Mouse (Mus musculus) forebrain, embryonic 13.5 days (tissue): Measurements from ENCODE around the gene Tln1. TPM values are rescaled to one million over a fixed set of nuclear protein-coding genes. Genes with fewer than 3 reads are reported as not detected.
"Not testable (repeated sequence)": the region's sequence is repeated elsewhere in the genome, so short reads cannot be mapped to it uniquely, and the experiment has no call there.

ENCODE experiments used
- ATAC-seq: fragments of 200-750 bp; cut with Nextera tagmentation; 2 replicates; pipeline ENCODE4 v1.8.0; 2017
- H3K27ac ChIP-seq: fragments of 300-500 bp; sonication (generic); 2 replicates; pipeline ENCODE4 v1.5.1; 2015; ENCODE audit warnings: inconsistent platforms, mild to moderate bottlenecking, moderate library complexity
- H3K27me3 ChIP-seq: fragments of 300-500 bp; sonication (generic); 2 replicates; pipeline ENCODE4 v1.6.1; 2015; ENCODE audit warnings: mild to moderate bottlenecking, inconsistent platforms
- H3K36me3 ChIP-seq: fragments of 300-500 bp; sonication (generic); 2 replicates; pipeline ENCODE4 v1.6.1; 2015; ENCODE audit warnings: mild to moderate bottlenecking, inconsistent platforms; ENCODE audit not compliant: poor library complexity, severe bottlenecking
- H3K4me1 ChIP-seq: fragments of 300-500 bp; sonication (generic); 2 replicates; pipeline ENCODE4 v1.6.1; 2015; ENCODE audit warnings: inconsistent platforms
- H3K4me2 ChIP-seq: fragments of 300-500 bp; sonication (generic); 2 replicates; pipeline ENCODE4 v1.6.1; 2015; ENCODE audit warnings: inconsistent platforms, mild to moderate bottlenecking, moderate library complexity
- H3K4me3 ChIP-seq: fragments of 300-500 bp; sonication (generic); 2 replicates; pipeline ENCODE4 v1.5.1; 2015; ENCODE audit warnings: mild to moderate bottlenecking, inconsistent platforms
- H3K9ac ChIP-seq: fragments of 300-500 bp; sonication (generic); 2 replicates; pipeline ENCODE4 v1.6.1; 2015; ENCODE audit warnings: mild to moderate bottlenecking, inconsistent platforms
- H3K9me3 ChIP-seq: fragments of 300-500 bp; sonication (generic); replicated peaks from 2 replicates; pipeline ENCODE4 v1.6.1; 2016; ENCODE audit warnings: inconsistent platforms
- WGBS: fragments of 180-500 bp; shearing (Covaris S2); methylation state at CpG from one replicate; pipeline ENCODE4 v1.1.7; 2015; 5-methylcytosine and 5-hydroxymethylcytosine counted together
- polyA plus RNA-seq: library from polyadenylated mRNA; unstranded; fragments of >200 nt; fragmentation: Nextera tagmentation; extraction: Ambion mirVana; gene quantifications from 2 replicates; pipeline ENCODE4 v1.2.1, GENCODE M21; 2015

Tln1 gene
- polyA plus RNA-seq, 1 experiment from 2014 or later, result 54.7 TPM

GRCm38 (mm10) chr4:43558631-43559356 lies 3.7 kb downstream of the Tln1 start:
- Histone ChIP-seq H3K4me2 (peak overlapping the region; percentile 23; the same call in 1 of the 2 replicates), H3K36me3 (peaks cover 31% of the 10 kb centered on the region), H3K27me3 (no peaks in the 10 kb centered on the region), H3K9ac (peak overlapping the region; percentile 51), H3K9me3 (no peaks in the 10 kb centered on the region), H3K27ac (0 out of 2 replicates have a peak overlapping the region, but pooled peaks have one; percentile 14), H3K4me1 (peaks cover 41% of the 10 kb centered on the region), H3K4me3 (0 out of 2 replicates have a peak overlapping the region, but pooled peaks have one; percentile 2)
- 39% methylated on average over 13 of the region's 13 CpGs for WGBS
- no peak for ATAC-seq

DNA sequence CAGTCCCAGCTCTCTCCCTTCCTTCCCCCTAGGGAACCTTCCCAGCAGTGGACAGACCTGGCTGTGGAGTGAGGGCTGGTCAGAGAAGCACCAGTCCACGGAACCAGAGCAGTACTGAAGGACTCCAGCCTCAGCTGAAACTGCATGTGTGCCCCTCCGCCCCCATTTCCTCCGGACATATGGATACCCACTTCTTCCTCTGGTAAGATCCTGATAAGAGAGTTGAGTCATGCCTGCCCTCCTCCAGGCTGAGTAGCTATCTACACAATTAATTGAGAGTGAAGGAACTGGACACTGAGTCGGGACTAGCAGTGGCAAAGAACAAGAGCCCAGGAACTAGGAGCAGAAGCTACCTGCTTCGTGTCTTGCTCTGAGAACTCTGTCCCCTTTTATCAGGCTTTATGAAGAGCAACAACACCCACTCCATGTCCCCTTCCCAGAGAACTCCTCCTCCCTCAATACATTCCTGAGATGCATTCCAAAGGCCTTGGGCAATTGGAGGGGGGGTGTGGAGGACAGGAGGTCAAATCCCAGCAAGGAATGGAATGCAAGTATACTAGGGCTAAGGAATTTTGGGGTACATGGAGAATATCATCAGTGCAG lies 4.4 kb downstream of the Tln1 start:
- Histone ChIP-seq H3K4me3 (no peak overlapping the region), H3K27me3 (no peaks in the 10 kb centered on the region), H3K9ac (no peak overlapping the region; the same call in 1 of the 2 replicates), H3K27ac (0 out of 2 replicates have a peak overlapping the region, but pooled peaks have one; percentile 14), H3K4me2 (no peak overlapping the region), H3K36me3 (peaks cover 38% of the 10 kb centered on the region), H3K4me1 (peaks cover 34% of the 10 kb centered on the region), H3K9me3 (no peaks in the 10 kb centered on the region)
- 60% methylated on average over 5 of the region's 5 CpGs for WGBS
- ATAC-seq, result no peak

DNA sequence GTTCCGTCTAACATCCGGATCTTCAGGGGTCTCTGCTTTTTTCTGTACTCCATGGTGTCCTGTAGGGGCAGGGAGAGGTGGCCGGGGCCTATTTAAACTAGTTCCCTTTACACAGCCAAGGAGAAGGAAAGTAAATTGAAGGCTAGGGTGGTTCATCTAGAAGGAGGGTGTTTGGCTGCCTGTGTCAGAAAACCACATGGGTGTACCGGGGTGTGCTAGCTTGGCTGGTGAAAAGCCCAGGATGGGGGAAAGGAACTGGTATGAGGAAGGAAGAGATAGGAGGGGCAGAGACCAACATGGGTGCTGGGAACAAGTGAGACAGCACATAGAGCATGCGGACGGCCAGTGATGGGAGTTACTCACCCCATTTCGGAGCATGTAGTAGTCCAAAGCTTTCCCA lies 6.6 kb downstream of the Tln1 start:
- Histone ChIP-seq H3K36me3 (peaks cover 60% of the 10 kb centered on the region), H3K4me3 (no peak overlapping the region), H3K9me3 (no peaks in the 10 kb centered on the region), H3K4me1 (peaks cover 25% of the 10 kb centered on the region), H3K27me3 (no peaks in the 10 kb centered on the region), H3K4me2 (no peak overlapping the region), H3K9ac (no peak overlapping the region), H3K27ac (no peak overlapping the region)
- no peak for ATAC-seq
- 97% methylated on average over 7 of the region's 7 CpGs for WGBS

DNA sequence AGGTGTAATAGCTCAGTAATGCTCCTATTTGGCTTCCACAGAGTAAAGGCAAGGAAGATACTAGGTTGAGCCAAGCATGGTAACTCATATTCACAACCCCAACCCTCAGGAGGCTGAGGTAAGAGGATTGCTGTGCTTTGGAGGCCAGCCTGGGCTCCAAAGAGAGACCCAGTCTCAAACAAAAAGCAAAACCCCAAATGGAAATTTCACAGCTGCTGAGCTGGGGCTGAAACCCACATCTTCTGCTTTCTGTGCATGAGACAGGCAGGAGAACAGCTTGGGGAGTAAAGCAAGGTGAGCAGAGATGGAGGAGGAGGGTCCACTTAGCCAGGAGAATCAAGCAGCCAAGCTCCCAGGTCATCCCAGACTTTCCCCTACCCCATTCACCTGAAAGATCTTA lies 8.6 kb downstream of the Tln1 start:
- peaks cover 7% of the 10 kb centered on the region for H3K4me1 ChIP-seq
- H3K4me3 ChIP-seq, result no peak overlapping the region
- H3K4me2 ChIP-seq, result no peak overlapping the region
- ATAC-seq, result no peak
- H3K27me3 ChIP-seq, result no peaks in the 10 kb centered on the region
- no peak overlapping the region for H3K9ac ChIP-seq
- H3K27ac ChIP-seq, result no peak overlapping the region
- no peaks in the 10 kb centered on the region for H3K9me3 ChIP-seq
- peaks cover 78% of the 10 kb centered on the region for H3K36me3 ChIP-seq

DNA sequence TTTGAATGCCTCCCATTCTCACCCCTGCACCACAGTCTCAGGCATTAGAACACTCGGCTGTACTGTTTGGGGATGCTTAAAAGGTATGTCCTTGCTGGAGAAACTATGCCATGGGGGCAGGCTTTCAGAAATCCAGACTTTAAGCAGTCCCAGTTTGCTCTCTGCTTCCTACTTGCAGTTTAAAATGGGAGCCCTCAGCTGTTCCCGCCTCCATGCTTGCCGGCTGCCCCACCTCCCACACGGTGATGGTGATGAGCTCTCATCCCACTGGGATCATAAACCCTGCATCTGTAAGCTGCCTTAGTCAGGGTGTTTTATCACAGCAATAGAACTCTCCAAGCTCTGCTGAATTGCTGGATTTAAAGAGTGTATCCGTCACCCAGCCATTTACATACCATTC lies 10.1 kb downstream of the Tln1 start:
- Histone ChIP-seq H3K9me3 (no peaks in the 10 kb centered on the region), H3K36me3 (peaks cover 91% of the 10 kb centered on the region), H3K4me3 (no peak overlapping the region), H3K4me1 (no peaks in the 10 kb centered on the region), H3K27me3 (no peaks in the 10 kb centered on the region), H3K27ac (no peak overlapping the region), H3K9ac (no peak overlapping the region), H3K4me2 (no peak overlapping the region)
- 96% methylated on average over 5 of the region's 5 CpGs for WGBS
- ATAC-seq, result no peak

GRCm38 (mm10) chr4:43551854-43552253 lies 10.6 kb downstream of the Tln1 start:
- not testable (repeated sequence) for H3K4me2 ChIP-seq, H3K4me3 ChIP-seq, H3K9me3 ChIP-seq, ATAC-seq, H3K9ac ChIP-seq, H3K27me3 ChIP-seq, H3K4me1 ChIP-seq, H3K27ac ChIP-seq
- WGBS, result 92% methylated on average over 6 of the region's 6 CpGs
- peaks cover 97% of the 10 kb centered on the region for H3K36me3 ChIP-seq

GRCm38 (mm10) chr4:43549055-43549454 lies 13.4 kb downstream of the Tln1 start:
- no peak for ATAC-seq
- Histone ChIP-seq H3K4me2 (no peak overlapping the region), H3K9ac (no peak overlapping the region), H3K4me3 (no peak overlapping the region), H3K36me3 (peaks cover 100% of the 10 kb centered on the region), H3K27ac (no peak overlapping the region), H3K9me3 (no peaks in the 10 kb centered on the region), H3K27me3 (no peaks in the 10 kb centered on the region), H3K4me1 (no peaks in the 10 kb centered on the region)
- WGBS, result 88% methylated on average over 12 of the region's 12 CpGs

DNA sequence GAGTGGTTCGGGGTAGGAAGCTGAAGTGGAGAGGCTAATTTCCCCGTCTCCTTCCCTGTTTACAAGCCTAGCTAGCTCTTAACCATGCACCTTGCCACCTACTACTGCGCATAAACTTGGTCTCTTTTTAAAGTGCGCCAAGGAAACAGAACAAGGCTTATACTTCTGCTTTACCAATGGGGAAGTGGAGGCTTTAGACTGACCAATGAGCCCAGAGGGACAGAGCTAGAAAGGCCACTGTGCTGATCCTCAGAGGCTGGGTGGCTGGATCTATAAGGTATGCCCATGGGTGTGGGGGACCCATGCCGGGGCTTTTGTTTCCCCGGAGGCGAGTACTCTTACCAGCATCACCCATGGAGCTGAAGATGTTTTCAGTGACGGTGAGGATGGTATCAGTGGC lies 15.3 kb downstream of the Tln1 start:
- ATAC-seq, result no peak
- no peak overlapping the region for H3K4me3 ChIP-seq
- 91% methylated on average over 8 of the region's 8 CpGs for WGBS
- no peak overlapping the region for H3K4me2 ChIP-seq
- no peaks in the 10 kb centered on the region for H3K9me3 ChIP-seq
- no peaks in the 10 kb centered on the region for H3K4me1 ChIP-seq
- no peaks in the 10 kb centered on the region for H3K27me3 ChIP-seq
- H3K36me3 ChIP-seq, result peaks cover 100% of the 10 kb centered on the region
- H3K27ac ChIP-seq, result no peak overlapping the region
- H3K9ac ChIP-seq, result no peak overlapping the region

- H3K36me3 ChIP-seq, result peaks cover 100% of the 10 kb centered on the region
- H3K27me3 ChIP-seq, result no peaks in the 10 kb centered on the region
- H3K9me3 ChIP-seq, result no peaks in the 10 kb centered on the region
- no peak overlapping the region for H3K4me2 ChIP-seq
- H3K27ac ChIP-seq, result no peak overlapping the region
- 91% methylated on average over 12 of the region's 12 CpGs for WGBS
- H3K4me3 ChIP-seq, result no peak overlapping the region
- no peak for ATAC-seq
- no peaks in the 10 kb centered on the region for H3K4me1 ChIP-seq
- no peak overlapping the region for H3K9ac ChIP-seq
These were observed 16.0 kb downstream of the Tln1 start for GRCm38 (mm10) chr4:43546375-43547047.

DNA sequence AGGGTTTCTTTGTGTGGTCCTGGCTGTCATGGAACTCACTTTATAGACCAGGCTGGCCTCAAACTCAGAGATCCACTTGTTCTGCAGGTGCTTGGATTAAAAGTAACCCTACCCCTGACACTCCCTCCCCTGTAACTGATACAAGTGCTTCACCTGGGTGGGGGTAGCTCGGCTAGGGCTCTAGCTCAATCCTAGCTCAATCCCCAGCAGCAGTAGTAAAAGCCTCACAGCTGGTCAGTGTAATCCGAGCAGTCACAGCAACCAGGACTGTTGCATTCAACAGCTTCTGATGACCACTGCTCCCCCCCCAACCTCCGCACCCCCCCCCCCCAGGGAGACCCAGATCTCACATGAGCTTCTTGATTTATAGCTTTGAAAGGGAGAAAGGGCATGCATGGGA lies 20.4 kb downstream of the Tln1 start:
- no peaks in the 10 kb centered on the region for H3K27me3 ChIP-seq
- no peaks in the 10 kb centered on the region for H3K4me1 ChIP-seq
- H3K4me2 ChIP-seq, result no peak overlapping the region
- H3K4me3 ChIP-seq, result no peak overlapping the region
- H3K27ac ChIP-seq, result no peak overlapping the region
- no peaks in the 10 kb centered on the region for H3K9me3 ChIP-seq
- no peak for ATAC-seq
- H3K9ac ChIP-seq, result no peak overlapping the region
- H3K36me3 ChIP-seq, result peaks cover 100% of the 10 kb centered on the region
- 82% methylated on average over 3 of the region's 3 CpGs for WGBS

GRCm38 (mm10) chr4:43536031-43536430 lies 26.5 kb downstream of the Tln1 start:
- no peak overlapping the region for H3K9ac ChIP-seq
- H3K36me3 ChIP-seq, result peaks cover 100% of the 10 kb centered on the region
- no peak overlapping the region for H3K4me2 ChIP-seq
- H3K27me3 ChIP-seq, result no peaks in the 10 kb centered on the region
- no peaks in the 10 kb centered on the region for H3K9me3 ChIP-seq
- ATAC-seq, result no peak
- H3K4me1 ChIP-seq, result no peaks in the 10 kb centered on the region
- WGBS, result 94% methylated on average over 9 of the region's 9 CpGs
- no peak overlapping the region for H3K4me3 ChIP-seq
- no peak overlapping the region for H3K27ac ChIP-seq

- no peak overlapping the region for H3K27ac ChIP-seq
- ATAC-seq, result no peak
- no peaks in the 10 kb centered on the region for H3K9me3 ChIP-seq
- no peak overlapping the region for H3K4me2 ChIP-seq
- H3K9ac ChIP-seq, result no peak overlapping the region
- peaks cover 96% of the 10 kb centered on the region for H3K36me3 ChIP-seq
- no peak overlapping the region for H3K4me3 ChIP-seq
- no peaks in the 10 kb centered on the region for H3K27me3 ChIP-seq
- no peaks in the 10 kb centered on the region for H3K4me1 ChIP-seq
- 97% methylated on average over 8 of the region's 8 CpGs for WGBS
These were observed 26.9 kb downstream of the Tln1 start for GRCm38 (mm10) chr4:43535628-43536027.
